Mouse (Mus musculus): ENCODE measurements around the gene Hikeshi. TPM values are rescaled to one million over a fixed set of nuclear protein-coding genes. Genes with fewer than 3 reads are reported as not detected.

The Hikeshi gene
- polyA plus RNA-seq, 1 experiment from 2014 or later = 157 TPM

Other genes with a start within 250 kb of the Hikeshi start
- 0.36 and 0.86 TPM in 2 replicates for gene Ccdc81, start 37.6 kb downstream of the Hikeshi start, polyA plus RNA-seq (2014; fragmentation: Nextera tagmentation; extraction: Ambion mirVana)
- gene Eed, start 39.8 kb upstream of the Hikeshi start, polyA plus RNA-seq (2014; fragmentation: Nextera tagmentation; extraction: Ambion mirVana) = 74.3 and 80.5 TPM in 2 replicates
- gene Picalm, start 189.0 kb upstream of the Hikeshi start, polyA plus RNA-seq (2014; fragmentation: Nextera tagmentation; extraction: Ambion mirVana) = 37.4 and 57.8 TPM in 2 replicates

Data from hindbrain, embryonic 11.5 days (tissue).